Mouse (Mus musculus) ES-Bruce4 (cell line): ENCODE data around the gene Tmem171. TPM values are rescaled to one million over a fixed set of nuclear protein-coding genes. Genes with fewer than 3 reads are reported as not detected.

Experiments
- H3K27ac ChIP-seq: 2 replicates; pipeline ENCODE4 v1.5.1; 2012; ENCODE audit warnings: low read length, inconsistent platforms; ENCODE audit not compliant: insufficient read depth
- H3K27me3 ChIP-seq: 2 replicates; pipeline ENCODE4 v1.6.1; 2012; ENCODE audit warnings: mild to moderate bottlenecking, low read length, inconsistent platforms; ENCODE audit not compliant: control insufficient read depth, poor library complexity, insufficient read depth, severe bottlenecking
- H3K36me3 ChIP-seq: 2 replicates; pipeline ENCODE4 v1.6.1; 2012; ENCODE audit warnings: inconsistent platforms, mild to moderate bottlenecking, low read length, moderate library complexity; ENCODE audit not compliant: control insufficient read depth, poor library complexity, insufficient read depth, severe bottlenecking
- H3K4me1 ChIP-seq: one replicate; pipeline ENCODE4 v1.8.1; 2011; ENCODE audit warnings: low read length; ENCODE audit not compliant: control insufficient read depth, insufficient read depth
- H3K4me3 ChIP-seq: 2 replicates; pipeline ENCODE4 v1.5.1; 2011; ENCODE audit warnings: low read depth, mild to moderate bottlenecking, low read length
- H3K9ac ChIP-seq: 2 replicates; pipeline ENCODE4 v1.6.1; 2012; ENCODE audit warnings: low read depth, mild to moderate bottlenecking, inconsistent platforms; ENCODE audit not compliant: poor library complexity, severe bottlenecking
- H3K9me3 ChIP-seq: replicated peaks from 2 replicates; pipeline ENCODE4 v1.6.1; 2012; ENCODE audit warnings: mild to moderate bottlenecking, low read length, inconsistent platforms; ENCODE audit not compliant: control insufficient read depth, poor library complexity, insufficient read depth, severe bottlenecking
- CTCF ChIP-seq: IDR thresholded peaks from one replicate; pipeline ENCODE4 v1.8.1; 2011; ENCODE audit warnings: low read depth, low read length
- EP300 ChIP-seq: IDR thresholded peaks from 2 replicates; pipeline ENCODE4 v1.6.1; 2011; ENCODE audit warnings: low read depth, low read length; ENCODE audit not compliant: insufficient read depth
- POLR2A ChIP-seq: IDR thresholded peaks from one replicate; pipeline ENCODE4 v1.8.1; 2011; ENCODE audit warnings: low read length; ENCODE audit not compliant: insufficient read depth
- polyA plus RNA-seq: library from polyadenylated mRNA; stranded (reverse); fragments of >200 nt; gene quantifications from 2 replicates; pipeline ENCODE4 v1.2.4, GENCODE M21; 2011; ENCODE audit warnings: low read depth; ENCODE audit not compliant: missing spikeins, insufficient read depth, insufficient read length

Tmem171 gene
- polyA plus RNA-seq, 1 experiment: 0.99 TPM

GRCm38 (mm10) chr13:98651228-98651977 is 43.2 kb downstream of the Tmem171 start:
- H3K9ac ChIP-seq: no peak overlapping the region
- no peaks in the 10 kb centered on the region for H3K27me3 ChIP-seq
- no peak overlapping the region for H3K4me3 ChIP-seq
- H3K9me3 ChIP-seq: no peaks in the 10 kb centered on the region
- no peaks in the 10 kb centered on the region for H3K4me1 ChIP-seq
- no peaks in the 10 kb centered on the region for H3K36me3 ChIP-seq
- H3K27ac ChIP-seq: no peak overlapping the region
- no peak for TF ChIP-seq CTCF
- TF ChIP-seq EP300: no peak
- no peak for TF ChIP-seq POLR2A

- no peak overlapping the region for H3K9ac ChIP-seq
- no peaks in the 10 kb centered on the region for H3K4me1 ChIP-seq
- H3K9me3 ChIP-seq: no peaks in the 10 kb centered on the region
- no peaks in the 10 kb centered on the region for H3K36me3 ChIP-seq
- H3K27ac ChIP-seq: no peak overlapping the region
- H3K4me3 ChIP-seq: no peak overlapping the region
- no peaks in the 10 kb centered on the region for H3K27me3 ChIP-seq
- TF ChIP-seq POLR2A: no peak
- TF ChIP-seq CTCF: no peak
- no peak for TF ChIP-seq EP300
Observed at GRCm38 (mm10) chr13:98647775-98648568, 46.7 kb downstream of the Tmem171 start.

GRCm38 (mm10) chr13:98638507-98639166 is 56.0 kb downstream of the Tmem171 start:
- H3K9ac ChIP-seq: no peak overlapping the region
- H3K27me3 ChIP-seq: no peaks in the 10 kb centered on the region
- TF ChIP-seq EP300: no peak
- no peak for TF ChIP-seq CTCF
- no peak for TF ChIP-seq POLR2A
- no peak overlapping the region for H3K27ac ChIP-seq
- H3K9me3 ChIP-seq: no peaks in the 10 kb centered on the region; the same call in 1 of the 2 replicates
- H3K4me1 ChIP-seq: no peaks in the 10 kb centered on the region
- H3K4me3 ChIP-seq: no peak overlapping the region
- no peaks in the 10 kb centered on the region for H3K36me3 ChIP-seq

DNA sequence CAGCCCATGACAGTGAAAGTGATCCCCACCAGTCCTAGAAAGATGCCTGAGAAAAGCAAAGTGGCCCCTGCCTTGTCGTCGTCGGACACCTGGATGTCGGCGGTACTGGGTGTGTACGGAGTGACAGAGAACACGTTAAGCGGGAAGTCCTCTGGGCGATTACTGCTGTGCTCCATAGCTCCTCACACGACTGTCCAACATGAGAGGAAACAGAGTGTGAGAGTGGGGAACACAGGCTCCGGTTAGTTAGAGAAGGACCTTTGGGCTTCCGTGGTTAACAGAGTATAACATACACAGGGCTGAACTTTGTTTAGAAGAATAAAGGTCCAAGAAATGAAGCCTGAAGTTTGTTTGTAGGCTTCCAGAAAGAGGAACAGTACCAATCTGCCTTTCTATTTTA is 57.5 kb downstream of the Tmem171 start, which contains the start of gene Tmem174:
Gene Tmem174 (minus strand): TSS at position 266 of the 400 bp plus-strand sequence.
- no peaks in the 10 kb centered on the region for H3K36me3 ChIP-seq
- no peaks in the 10 kb centered on the region for H3K4me1 ChIP-seq
- no peak for TF ChIP-seq CTCF
- TF ChIP-seq EP300: no peak
- H3K27me3 ChIP-seq: no peaks in the 10 kb centered on the region
- H3K4me3 ChIP-seq: no peak within 1 kb of the TSS
- no peak within 1 kb of the TSS for H3K27ac ChIP-seq
- no peak within 1 kb of the TSS for H3K9ac ChIP-seq
- H3K9me3 ChIP-seq: no peaks in the 10 kb centered on the region; the same call in 1 of the 2 replicates

GRCm38 (mm10) chr13:98636571-98636970 is 58.1 kb downstream of the Tmem171 start:
- H3K4me1 ChIP-seq: no peaks in the 10 kb centered on the region
- H3K36me3 ChIP-seq: no peaks in the 10 kb centered on the region
- no peaks in the 10 kb centered on the region for H3K27me3 ChIP-seq
- H3K9me3 ChIP-seq: no peaks in the 10 kb centered on the region; the same call in 1 of the 2 replicates
- no peak overlapping the region for H3K4me3 ChIP-seq
- H3K27ac ChIP-seq: no peak overlapping the region
- TF ChIP-seq POLR2A (no peak), EP300 (no peak), CTCF (no peak)
- no peak overlapping the region for H3K9ac ChIP-seq

Other genes with a start within 250 kb of the Tmem171 start
- gene Gm10320, start 202.8 kb downstream of the Tmem171 start, polyA plus RNA-seq: 3.4 and 7.8 TPM in 2 replicates
- gene Tmem174, start 57.4 kb downstream of the Tmem171 start, polyA plus RNA-seq: not detected in 2 replicates
- gene Fcho2, start 120.6 kb upstream of the Tmem171 start, polyA plus RNA-seq: 89.0 and 98.5 TPM in 2 replicates
- gene Tnpo1, start 231.6 kb upstream of the Tmem171 start, polyA plus RNA-seq: 253 and 256 TPM in 2 replicates